Mouse (Mus musculus) kidney, embryonic 16.5 days (tissue): ENCODE results near the gene Musk. TPM values are rescaled to one million over a fixed set of nuclear protein-coding genes. Genes with fewer than 3 reads are reported as not detected.
"Not testable (repeated sequence)": the region's sequence is repeated elsewhere in the genome, so short reads cannot be mapped to it uniquely, and the experiment has no call there.

Source experiments
- ATAC-seq: fragments of 200-750 bp; cut with Nextera tagmentation; 2 replicates; pipeline ENCODE4 v1.8.0; 2017; ENCODE audit warnings: moderate TSS enrichment; ENCODE audit not compliant: low FRiP score, low TSS enrichment
- H3K27ac ChIP-seq: fragments of 300-500 bp; sonication (generic); 2 replicates; pipeline ENCODE4 v1.5.1; 2014; ENCODE audit warnings: low read length
- H3K27me3 ChIP-seq: fragments of 300-500 bp; sonication (generic); 2 replicates; pipeline ENCODE4 v1.6.1; 2014; ENCODE audit warnings: low read length, control low read depth, mixed read lengths; ENCODE audit not compliant: insufficient read depth
- H3K36me3 ChIP-seq: fragments of 300-500 bp; sonication (generic); 2 replicates; pipeline ENCODE4 v1.6.1; 2014; ENCODE audit warnings: low read length, control low read depth, mixed read lengths; ENCODE audit not compliant: insufficient read depth
- H3K4me1 ChIP-seq: fragments of 300-500 bp; sonication (generic); 2 replicates; pipeline ENCODE4 v1.6.1; 2014; ENCODE audit warnings: low read length, control low read depth, mixed read lengths; ENCODE audit not compliant: insufficient read depth
- H3K4me2 ChIP-seq: fragments of 300-500 bp; sonication (generic); replicated peaks from 2 replicates; pipeline ENCODE4 v1.6.1; 2014; ENCODE audit warnings: low read depth, low read length
- H3K4me3 ChIP-seq: fragments of 300-500 bp; sonication (generic); 2 replicates; pipeline ENCODE4 v1.5.1; 2014; ENCODE audit warnings: mild to moderate bottlenecking, low read length
- H3K9ac ChIP-seq: fragments of 300-500 bp; sonication (generic); replicated peaks from 2 replicates; pipeline ENCODE4 v1.6.1; 2014; ENCODE audit warnings: low read length
- H3K9me3 ChIP-seq: fragments of 300-500 bp; sonication (generic); 2 replicates; pipeline ENCODE4 v1.6.1; 2016; ENCODE audit warnings: low read length, control low read depth
- WGBS: fragments of 180-500 bp; shearing (Covaris S2); extraction: QIAGEN DNeasy Blood & Tissue Kit; methylation state at CpG from one replicate; pipeline ENCODE4 v1.1.7; 2014; 5-methylcytosine and 5-hydroxymethylcytosine counted together
- polyA plus RNA-seq: library from polyadenylated mRNA; unstranded; fragments of >200 nt; fragmentation: Nextera tagmentation; extraction: Ambion mirVana; gene quantifications from 2 replicates; pipeline ENCODE4 v1.2.1, GENCODE M21; 2015

The Musk gene
- 0.17 and 0.31 TPM in 2 replicates for polyA plus RNA-seq

- no peaks in the 10 kb centered on the region; the same call in 1 of the 2 replicates for H3K4me1 ChIP-seq
- H3K27me3 ChIP-seq = no peaks in the 10 kb centered on the region
- 77% methylated on average over 11 of the region's 11 CpGs for whole genome bisulfite sequencing
- H3K9me3 ChIP-seq = no peaks in the 10 kb centered on the region
- ATAC-seq = no peak
- peak within 1 kb of the TSS; percentile 10; the same call in 1 of the 2 replicates for H3K4me2 ChIP-seq
- no peak within 1 kb of the TSS for H3K4me3 ChIP-seq
- H3K36me3 ChIP-seq = no peaks in the 10 kb centered on the region
- no peak within 1 kb of the TSS for H3K27ac ChIP-seq
- no peak within 1 kb of the TSS for H3K9ac ChIP-seq
Observed at GRCm38 (mm10) chr4:58285687-58286086, at the start of gene Musk. Gene Musk, plus strand, starts transcription at chr4:58285960.

DNA sequence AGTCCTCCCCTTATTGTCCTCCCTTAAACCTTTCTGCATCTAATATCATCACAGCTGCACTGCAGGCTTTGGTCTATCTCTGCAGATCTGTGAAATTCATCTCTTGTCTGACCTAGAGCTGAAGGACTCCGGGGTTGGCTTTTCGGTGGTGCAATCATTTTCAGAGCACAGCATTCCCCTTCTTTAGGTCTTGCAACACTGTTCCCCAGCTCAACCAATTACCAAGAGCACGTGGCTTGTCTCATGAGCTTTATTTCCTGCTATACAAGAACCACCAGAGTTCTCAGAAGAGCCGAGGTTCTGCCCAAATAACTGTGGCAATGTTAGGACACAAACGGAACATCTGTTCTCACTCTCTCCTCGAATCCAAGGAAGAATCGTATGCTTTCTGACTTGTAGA lies 45.3 kb upstream of the Musk start:
- Histone ChIP-seq H3K4me2 (no peak overlapping the region), H3K27ac (no peak overlapping the region), H3K36me3 (no peaks in the 10 kb centered on the region), H3K4me3 (no peak overlapping the region), H3K4me1 (no peaks in the 10 kb centered on the region), H3K9ac (no peak overlapping the region), H3K27me3 (no peaks in the 10 kb centered on the region), H3K9me3 (no peaks in the 10 kb centered on the region)
- ATAC-seq = no peak
- 80% methylated on average over 7 of the region's 7 CpGs for WGBS

DNA sequence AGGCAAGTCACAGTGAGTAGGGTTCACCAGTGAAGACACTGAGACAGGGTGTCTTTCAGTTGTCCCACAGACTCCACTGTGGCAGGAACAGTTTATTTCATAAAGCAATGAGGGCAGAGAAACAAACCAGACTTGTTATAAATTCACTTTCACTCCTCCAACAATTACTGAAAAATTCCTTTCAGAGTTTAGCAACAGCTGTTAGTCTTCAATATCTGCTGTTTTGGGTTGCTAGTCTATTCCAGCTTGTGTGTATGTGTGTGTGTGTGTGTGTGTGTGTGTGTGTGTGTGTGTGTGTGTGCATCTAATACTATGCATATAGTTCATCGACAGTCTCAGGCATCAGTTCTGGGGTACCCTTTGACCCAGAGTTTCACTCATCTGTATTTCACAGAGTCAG lies 40.2 kb upstream of the Musk start:
- no peak overlapping the region for H3K4me3 ChIP-seq
- H3K9ac ChIP-seq = no peak overlapping the region
- ATAC-seq = no peak
- H3K27ac ChIP-seq = peak overlapping the region; percentile 61; the same call in 1 of the 2 replicates
- no peaks in the 10 kb centered on the region for H3K4me1 ChIP-seq
- no peaks in the 10 kb centered on the region for H3K36me3 ChIP-seq
- no peak overlapping the region for H3K4me2 ChIP-seq
- 41% methylated on average over 1 of the region's 1 CpGs for WGBS
- no peaks in the 10 kb centered on the region for H3K27me3 ChIP-seq
- H3K9me3 ChIP-seq = no peaks in the 10 kb centered on the region

DNA sequence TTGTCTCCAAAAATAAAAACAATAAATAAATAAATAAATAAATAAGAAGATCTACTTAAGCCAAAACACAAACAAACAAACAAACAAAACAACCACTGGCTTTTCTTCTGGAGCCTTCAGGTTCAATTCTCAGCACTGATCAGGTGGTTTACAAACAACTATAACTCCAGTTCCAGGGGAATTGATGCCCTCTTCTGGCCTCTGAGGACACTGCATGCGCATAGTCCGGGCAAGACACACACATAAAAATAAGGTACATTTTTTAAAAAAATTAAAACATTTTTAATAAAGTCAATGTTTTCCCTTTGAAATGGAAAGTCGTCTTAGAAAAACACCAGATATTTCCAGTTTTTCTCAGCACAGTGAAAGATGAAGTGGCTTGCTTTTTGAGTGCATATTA lies 33.4 kb upstream of the Musk start:
- no peak for ATAC-seq
- WGBS = 90% methylated on average over 3 of the region's 3 CpGs

DNA sequence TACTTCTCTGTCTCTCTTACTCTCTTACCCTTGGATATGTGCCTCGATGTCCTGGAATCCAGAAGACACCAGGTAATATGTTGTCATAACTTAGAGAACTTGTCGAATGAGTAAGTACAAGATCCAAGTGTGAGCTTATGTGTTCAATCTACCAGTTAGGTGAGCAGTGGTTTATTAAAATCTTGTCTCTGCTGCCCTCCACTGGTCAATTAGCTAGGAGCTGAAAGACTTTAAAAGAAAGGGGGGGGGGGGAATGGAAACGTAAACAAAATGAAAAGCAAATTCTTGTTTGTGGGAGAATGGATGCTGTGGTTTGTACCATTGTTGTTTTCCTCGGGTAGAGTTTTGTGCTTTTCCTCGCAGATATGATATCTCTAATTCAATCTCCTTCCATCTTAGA lies 32.4 kb upstream of the Musk start:
- H3K4me1 ChIP-seq = no peaks in the 10 kb centered on the region
- 32% methylated on average over 5 of the region's 5 CpGs for WGBS
- no peaks in the 10 kb centered on the region for H3K36me3 ChIP-seq
- no peak overlapping the region for H3K27ac ChIP-seq
- H3K9me3 ChIP-seq = no peaks in the 10 kb centered on the region
- H3K4me2 ChIP-seq = no peak overlapping the region
- H3K27me3 ChIP-seq = no peaks in the 10 kb centered on the region
- no peak overlapping the region for H3K4me3 ChIP-seq
- ATAC-seq = no peak
- H3K9ac ChIP-seq = no peak overlapping the region

More for the DNA sequence above, 33.4 kb upstream of the Musk start:
- Histone ChIP-seq H3K27ac (no peak overlapping the region), H3K4me1 (no peaks in the 10 kb centered on the region), H3K36me3 (no peaks in the 10 kb centered on the region), H3K9ac (no peak overlapping the region), H3K4me2 (no peak overlapping the region), H3K27me3 (no peaks in the 10 kb centered on the region), H3K9me3 (no peaks in the 10 kb centered on the region), H3K4me3 (no peak overlapping the region)

- WGBS = 96% methylated on average over 21 of the region's 21 CpGs
- not testable (repeated sequence) for ATAC-seq, H3K27me3 ChIP-seq, H3K4me2 ChIP-seq, H3K9ac ChIP-seq, H3K27ac ChIP-seq, H3K9me3 ChIP-seq, H3K4me1 ChIP-seq, H3K36me3 ChIP-seq, H3K4me3 ChIP-seq
Observed at GRCm38 (mm10) chr4:58260767-58261166, 25.0 kb upstream of the Musk start.

DNA sequence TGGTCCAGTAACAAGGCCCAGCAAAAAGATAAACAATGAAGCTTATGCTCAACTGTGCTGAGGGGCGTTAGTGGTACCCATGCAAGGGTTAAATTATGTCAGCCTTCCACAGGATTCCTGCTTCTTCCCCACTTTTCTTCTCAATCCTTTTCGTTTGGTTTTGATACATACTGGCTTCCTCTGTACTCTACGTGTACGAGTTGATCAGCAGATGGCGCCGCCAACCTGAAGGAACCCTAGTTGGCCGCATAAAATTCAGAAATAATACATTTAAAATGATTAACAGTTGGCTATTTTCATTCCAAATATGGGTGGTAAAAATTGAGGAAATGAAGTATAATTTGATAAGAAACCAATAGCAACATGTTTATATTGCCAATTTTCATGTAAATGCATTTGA lies 19.5 kb upstream of the Musk start:
- Histone ChIP-seq H3K4me2 (no peak overlapping the region), H3K4me3 (no peak overlapping the region), H3K9me3 (no peaks in the 10 kb centered on the region), H3K4me1 (no peaks in the 10 kb centered on the region), H3K36me3 (no peaks in the 10 kb centered on the region), H3K27ac (no peak overlapping the region), H3K27me3 (no peaks in the 10 kb centered on the region), H3K9ac (no peak overlapping the region)
- no peak for ATAC-seq
- 44% methylated on average over 7 of the region's 7 CpGs for WGBS

DNA sequence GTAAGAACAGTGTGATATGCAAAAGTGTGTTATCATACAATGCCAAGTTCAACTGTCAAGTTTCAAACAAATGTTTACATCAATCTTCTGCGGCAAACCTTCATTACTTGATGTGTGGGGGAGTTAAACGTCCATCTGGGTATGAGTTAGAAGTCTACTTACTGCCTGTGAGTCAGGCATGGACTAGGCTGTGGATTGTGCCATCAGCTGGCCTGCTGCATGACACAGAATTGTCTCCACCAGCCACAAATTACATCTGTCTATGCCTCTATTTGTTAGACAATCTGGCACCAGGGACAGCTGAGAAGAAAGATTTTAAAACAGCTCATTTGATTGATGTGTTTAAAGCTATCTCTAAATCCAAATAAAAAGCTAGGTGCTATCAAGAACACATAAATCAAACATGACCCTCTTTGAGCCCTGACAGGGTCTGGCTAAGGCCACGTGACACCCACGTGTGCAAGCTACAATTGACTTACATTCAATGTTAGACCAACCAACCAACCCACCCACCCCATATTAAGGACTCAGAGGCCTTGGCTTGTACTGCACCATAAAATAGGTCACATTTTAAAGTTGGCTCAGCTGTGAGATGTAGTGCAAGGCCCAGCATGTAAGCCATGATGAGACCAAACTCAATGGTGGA lies 16.7 kb upstream of the Musk start:
- no peak overlapping the region for H3K4me3 ChIP-seq
- no peak overlapping the region for H3K9ac ChIP-seq
- H3K4me2 ChIP-seq = no peak overlapping the region
- WGBS = 47% methylated on average over 4 of the region's 4 CpGs
- peaks cover 3% of the 10 kb centered on the region; the same call in 1 of the 2 replicates for H3K4me1 ChIP-seq
- H3K36me3 ChIP-seq = no peaks in the 10 kb centered on the region
- no peaks in the 10 kb centered on the region for H3K9me3 ChIP-seq
- no peak overlapping the region for H3K27ac ChIP-seq
- ATAC-seq = no peak
- no peaks in the 10 kb centered on the region for H3K27me3 ChIP-seq

DNA sequence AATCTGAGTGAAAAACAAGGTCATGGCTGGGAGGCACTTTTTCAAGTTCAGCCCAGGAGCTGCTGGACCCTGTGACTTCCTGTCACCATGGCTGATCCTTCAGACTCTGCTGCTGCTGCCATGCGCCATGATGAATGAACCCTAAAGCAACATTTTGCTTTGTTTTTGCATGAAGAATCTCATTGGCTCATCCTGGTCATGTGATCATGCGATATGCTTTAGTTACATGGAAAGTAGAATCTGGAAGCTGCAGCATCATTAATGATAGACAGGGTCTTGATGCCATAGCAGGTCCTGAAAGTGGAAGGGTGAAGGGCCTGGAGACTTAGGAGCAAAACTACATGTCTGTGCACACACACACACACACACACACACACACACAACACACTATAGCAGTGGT lies 15.8 kb upstream of the Musk start:
- 93% methylated on average over 2 of the region's 2 CpGs for WGBS
- no peak overlapping the region for H3K4me2 ChIP-seq
- no peaks in the 10 kb centered on the region for H3K36me3 ChIP-seq
- no peak overlapping the region for H3K27ac ChIP-seq
- H3K4me1 ChIP-seq = peaks cover 3% of the 10 kb centered on the region; the same call in 1 of the 2 replicates
- H3K9me3 ChIP-seq = no peaks in the 10 kb centered on the region
- H3K9ac ChIP-seq = no peak overlapping the region
- no peaks in the 10 kb centered on the region for H3K27me3 ChIP-seq
- no peak overlapping the region for H3K4me3 ChIP-seq
- no peak for ATAC-seq

GRCm38 (mm10) chr4:58270956-58271355 lies 14.8 kb upstream of the Musk start:
- ATAC-seq = no peak
- no peaks in the 10 kb centered on the region for H3K36me3 ChIP-seq
- H3K9ac ChIP-seq = no peak overlapping the region
- H3K27ac ChIP-seq = no peak overlapping the region
- H3K4me3 ChIP-seq = no peak overlapping the region
- no peaks in the 10 kb centered on the region for H3K27me3 ChIP-seq
- H3K4me1 ChIP-seq = peaks cover 3% of the 10 kb centered on the region; the same call in 1 of the 2 replicates
- 97% methylated on average over 1 of the region's 1 CpGs for WGBS
- H3K9me3 ChIP-seq = no peaks in the 10 kb centered on the region
- H3K4me2 ChIP-seq = no peak overlapping the region
